Mouse (Mus musculus) retina, embryonic 14.5 days (tissue): ENCODE measurements around the gene Kcne3.
A peak's percentile ranks its signal among the peaks of the same experiment; 100 is the strongest.

ENCODE experiments used
- DNase-seq: peaks from one replicate; pipeline ENCODE4 v3.0.0-alpha.2; 2015; ENCODE audit warnings: low spot score

Gene Kcne3

GRCm38 (mm10) chr7:100176269-100176668 lies at the start of gene Kcne3:
Kcne3 (plus strand) TSS chr7:100176502.
- no peak for DNase-seq

- DNase-seq: no peak
These were observed 49.8 kb upstream of the Kcne3 start for GRCm38 (mm10) chr7:100126514-100126913.

- DNase-seq: no peak
These were observed 47.9 kb upstream of the Kcne3 start for GRCm38 (mm10) chr7:100128262-100129041.

DNA sequence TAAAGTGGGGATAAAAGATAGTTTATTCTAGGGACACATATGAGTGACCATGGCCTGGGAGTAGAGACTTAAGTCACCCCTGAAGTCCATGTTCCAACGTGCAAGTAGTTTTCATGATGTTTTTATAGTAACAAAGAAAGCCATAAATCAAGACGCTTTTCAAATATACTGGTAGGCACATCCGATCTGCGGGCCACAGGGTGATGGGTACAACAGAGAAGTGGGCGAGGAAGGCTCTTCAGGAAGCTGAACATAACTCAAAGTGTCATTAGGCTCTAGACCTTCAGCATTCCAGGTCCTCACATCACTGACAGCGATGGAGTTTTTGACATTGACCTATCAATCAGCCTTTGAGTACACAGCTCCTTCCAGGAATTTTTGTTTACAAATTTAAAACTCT lies 45.7 kb upstream of the Kcne3 start:
- no peak for DNase-seq

GRCm38 (mm10) chr7:100132379-100132778 lies 43.9 kb upstream of the Kcne3 start:
- no peak for DNase-seq

DNA sequence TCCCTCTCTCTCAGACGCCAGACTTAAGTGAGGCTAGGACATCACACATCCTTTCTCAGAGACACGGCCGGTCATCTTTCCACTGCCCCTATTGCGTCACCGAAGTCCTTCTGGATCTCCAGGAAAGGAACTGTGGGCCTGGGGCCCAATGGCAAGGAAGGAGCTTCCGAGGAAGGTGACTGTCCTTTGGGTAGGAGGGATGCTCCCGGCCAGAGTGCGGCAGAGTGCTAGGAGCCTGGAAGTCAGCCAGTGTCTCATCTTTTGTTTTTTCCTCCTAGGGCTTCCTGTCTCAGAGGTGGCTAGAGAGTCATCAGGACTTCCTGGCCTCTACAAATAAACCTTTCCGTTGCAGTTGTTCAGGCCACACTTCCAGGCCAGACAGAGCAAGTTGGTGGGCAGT lies 39.3 kb upstream of the Kcne3 start:
- DNase-seq: no peak

DNA sequence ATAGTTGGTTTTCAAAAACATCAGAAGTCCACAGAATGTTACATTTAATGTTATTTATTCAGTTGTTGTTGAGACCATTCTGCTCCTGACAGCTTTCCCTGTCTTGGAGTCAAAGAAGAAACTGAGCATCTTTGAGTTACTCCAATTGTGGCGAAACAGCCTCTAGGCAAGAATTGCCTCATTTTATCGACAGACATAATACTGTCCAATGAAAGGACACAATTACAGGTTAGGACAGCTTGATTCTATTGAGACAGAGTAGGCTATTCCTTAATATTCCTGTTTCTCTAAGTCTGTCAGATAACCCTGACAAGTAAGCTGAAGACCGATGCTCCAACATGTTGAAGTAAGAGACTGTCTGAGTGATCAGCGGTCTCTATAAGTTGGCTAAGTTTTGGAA lies 38.2 kb upstream of the Kcne3 start:
- DNase-seq: no peak

- DNase-seq: no peak
These were observed 35.7 kb upstream of the Kcne3 start for GRCm38 (mm10) chr7:100140591-100140990.

DNA sequence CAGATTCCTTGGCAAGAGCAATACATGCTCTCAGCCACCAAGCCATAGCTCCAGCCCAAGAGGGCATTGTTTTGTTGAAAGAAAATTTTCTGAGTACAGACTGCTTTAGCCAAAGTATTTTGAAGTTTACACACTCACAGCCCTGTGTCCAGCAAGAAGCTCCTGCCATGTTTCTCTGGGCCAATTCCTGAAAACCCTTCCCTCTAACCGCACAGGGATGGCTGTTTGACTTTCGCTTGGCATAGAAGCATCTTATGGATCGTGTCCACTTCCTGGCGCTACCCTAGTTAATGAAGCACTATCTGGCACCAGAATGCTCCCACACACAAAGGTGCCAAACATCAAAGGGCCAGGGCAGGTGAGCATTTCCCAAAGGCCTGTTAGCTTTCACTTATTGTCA lies 27.7 kb upstream of the Kcne3 start:
- no peak for DNase-seq

DNA sequence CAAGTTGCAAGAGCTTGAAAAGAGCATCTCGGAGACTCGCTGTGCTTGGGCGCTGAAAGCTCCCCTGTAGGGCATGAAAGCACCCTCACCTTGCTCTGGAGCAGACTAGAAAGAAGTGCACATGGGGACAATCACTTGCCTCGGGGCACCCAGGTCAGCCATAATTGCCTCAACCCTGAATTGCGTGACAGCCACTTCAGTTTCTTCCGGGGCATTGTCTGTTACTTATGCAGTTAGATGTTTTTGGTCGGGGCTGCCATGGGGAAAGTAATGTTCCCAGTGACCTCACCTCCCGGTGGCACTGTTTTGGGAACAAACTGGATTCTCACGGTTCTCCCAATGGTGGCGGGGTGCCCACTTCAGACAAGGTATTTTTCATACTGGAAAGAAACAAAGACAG lies 26.2 kb upstream of the Kcne3 start:
- no peak for DNase-seq

GRCm38 (mm10) chr7:100150626-100151025 lies 25.7 kb upstream of the Kcne3 start:
- DNase-seq: no peak

DNA sequence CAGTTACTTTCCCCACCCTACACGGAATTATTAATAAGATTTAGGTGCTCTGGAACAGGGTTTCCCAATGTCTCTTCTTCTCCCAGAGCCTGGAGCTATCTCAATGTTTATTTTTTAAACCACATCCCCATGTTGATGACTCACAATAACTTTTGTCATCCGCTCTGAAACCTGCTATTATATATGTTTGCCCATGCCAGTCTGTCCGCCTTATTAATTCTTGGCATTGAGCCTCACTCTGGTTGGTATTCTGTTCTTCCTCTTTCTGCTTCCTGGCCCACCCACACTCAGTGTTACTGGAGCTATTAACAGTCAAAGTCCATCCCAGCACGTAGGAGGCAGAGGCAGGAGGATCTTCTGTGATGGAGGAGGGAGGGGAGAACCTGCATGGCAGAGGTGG lies 18.6 kb upstream of the Kcne3 start:
- no peak for DNase-seq

- peak; percentile 89 for DNase-seq
These were observed 17.0 kb upstream of the Kcne3 start, which contains the start of gene Lipt2 for GRCm38 (mm10) chr7:100159105-100159841. Lipt2 (plus strand) TSS chr7:100159277.

GRCm38 (mm10) chr7:100160006-100160405 lies 16.3 kb upstream of the Kcne3 start:
- no peak for DNase-seq

DNA sequence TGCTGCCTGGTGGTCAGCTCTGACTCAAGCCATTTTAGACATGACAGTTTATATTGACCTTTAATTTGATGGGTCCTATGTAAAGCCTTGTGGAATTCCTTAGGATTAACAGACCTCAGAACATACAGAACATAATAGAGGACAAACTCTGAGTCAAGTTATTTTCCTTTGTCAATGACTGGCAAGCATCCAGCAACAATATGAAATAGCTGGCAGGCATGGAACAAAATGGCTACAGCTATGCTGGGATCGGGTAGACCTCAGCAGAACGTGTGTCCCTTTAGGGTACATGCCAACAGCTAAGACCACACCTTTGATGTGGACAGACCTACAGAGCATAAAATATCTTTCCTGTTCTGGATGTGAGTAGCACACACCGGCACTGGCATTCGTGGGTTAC lies 12.8 kb upstream of the Kcne3 start:
- no peak for DNase-seq

DNA sequence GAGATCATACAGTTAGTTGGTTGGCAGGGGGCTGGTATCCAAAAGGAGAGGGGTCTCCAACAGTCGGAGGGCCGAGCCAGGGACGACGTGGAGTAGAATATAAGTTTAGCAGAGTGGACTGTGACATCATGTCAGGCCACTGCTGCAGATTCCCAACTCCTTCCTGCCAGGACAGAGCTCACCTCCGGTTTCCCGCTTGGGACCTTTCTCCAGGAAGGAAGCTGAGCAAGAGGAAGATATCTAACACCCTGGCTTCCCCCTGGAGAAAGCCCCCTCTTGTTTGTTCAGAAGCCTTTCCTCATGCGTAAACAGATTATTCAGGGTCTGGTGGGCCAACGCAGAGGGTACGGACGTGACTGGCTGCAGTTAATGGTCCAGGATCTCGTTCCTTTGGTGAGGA lies 7.6 kb upstream of the Kcne3 start:
- no peak for DNase-seq

- no peak for DNase-seq
These were observed 5.5 kb upstream of the Kcne3 start for GRCm38 (mm10) chr7:100170756-100171155.

DNA sequence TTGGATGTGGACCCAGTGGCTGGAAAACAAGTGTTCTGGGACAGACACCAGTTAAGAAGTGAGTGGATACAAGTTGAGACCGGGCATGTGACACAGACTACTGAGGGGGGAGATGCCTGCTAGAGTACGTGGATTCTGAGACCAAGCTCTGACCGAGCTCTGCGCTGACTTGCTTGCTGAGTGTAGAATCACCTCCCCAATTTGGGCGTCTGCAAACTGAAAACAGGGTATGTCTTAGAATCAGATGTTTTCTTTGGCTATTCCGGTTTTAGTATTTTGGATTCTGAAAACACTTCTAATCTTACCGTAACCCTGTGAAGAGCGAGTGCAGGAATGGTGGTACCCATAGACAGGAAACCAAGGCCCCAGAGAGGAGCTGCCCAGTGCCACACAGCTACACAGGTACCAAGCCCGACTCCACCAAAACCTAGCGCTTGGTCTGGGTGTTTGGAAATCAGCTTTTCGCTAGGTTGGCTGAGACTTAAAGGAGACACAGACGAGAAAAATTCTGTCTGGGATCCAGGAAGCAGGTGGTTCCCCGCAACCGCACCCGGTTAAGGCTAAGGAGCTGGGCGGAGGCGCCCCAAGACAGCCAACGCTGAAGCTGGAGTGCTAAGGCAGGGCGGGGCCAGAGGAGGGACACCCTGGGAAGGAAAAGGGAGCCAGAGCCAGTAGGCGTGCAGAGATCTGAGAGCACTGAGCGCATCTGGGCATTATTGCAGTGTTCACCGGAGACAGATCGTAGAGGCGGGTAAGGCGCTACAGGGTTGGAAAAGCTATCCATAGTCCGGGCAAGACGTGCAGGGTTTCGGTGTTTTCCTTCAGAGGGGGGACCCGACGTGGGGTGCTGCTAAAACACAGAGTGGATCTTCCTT lies 2.0 kb downstream of the Kcne3 start:
- DNase-seq: peak; percentile 43

GRCm38 (mm10) chr7:100178891-100179233 lies 2.6 kb downstream of the Kcne3 start:
- DNase-seq: peak; percentile 24

GRCm38 (mm10) chr7:100179394-100179793 lies 3.1 kb downstream of the Kcne3 start:
- no peak for DNase-seq

- DNase-seq: no peak
These were observed 3.6 kb downstream of the Kcne3 start for GRCm38 (mm10) chr7:100179836-100180407.

DNA sequence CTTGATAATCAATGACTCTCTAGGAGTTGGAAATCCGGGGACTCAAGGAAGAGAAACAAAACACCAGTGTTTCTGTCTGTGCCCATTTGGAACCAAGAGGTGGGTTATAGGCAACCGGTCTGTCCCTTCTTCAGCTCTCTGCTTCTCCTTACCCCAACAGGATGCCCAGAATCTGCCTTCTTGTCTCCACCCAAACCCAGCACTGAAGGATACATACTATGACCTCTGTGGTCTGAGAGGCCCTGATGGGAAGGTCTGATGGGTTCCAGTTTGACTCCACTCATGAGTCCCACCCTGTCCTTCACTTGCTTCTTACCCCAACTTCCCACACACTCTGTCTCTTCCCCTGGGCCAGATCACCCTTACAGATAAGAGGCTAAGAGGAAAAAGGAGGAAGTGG lies 4.9 kb downstream of the Kcne3 start:
- DNase-seq: no peak
